Mouse (Mus musculus) limb, embryonic 13.5 days (tissue): Measurements from ENCODE around the gene Uspl1. TPM values are rescaled to one million over a fixed set of nuclear protein-coding genes. Genes with fewer than 3 reads are reported as not detected.

ENCODE experiments used
- ATAC-seq: fragments of 200-750 bp; cut with Nextera tagmentation; 2 replicates; pipeline ENCODE4 v1.8.0; 2017; ENCODE audit warnings: low read depth, moderate number of reproducible peaks, moderate TSS enrichment; ENCODE audit not compliant: low FRiP score
- H3K27ac ChIP-seq: fragments of 300-500 bp; sonication (generic); 2 replicates; pipeline ENCODE4 v1.5.1; 2015; ENCODE audit warnings: inconsistent platforms, mild to moderate bottlenecking, moderate library complexity
- H3K27me3 ChIP-seq: fragments of 300-500 bp; sonication (generic); 2 replicates; pipeline ENCODE4 v1.6.1; 2015; ENCODE audit warnings: mild to moderate bottlenecking, inconsistent platforms
- H3K36me3 ChIP-seq: fragments of 300-500 bp; sonication (generic); 2 replicates; pipeline ENCODE4 v1.6.1; 2015; ENCODE audit warnings: inconsistent platforms, mild to moderate bottlenecking, moderate library complexity
- H3K4me1 ChIP-seq: fragments of 300-500 bp; sonication (generic); 2 replicates; pipeline ENCODE4 v1.6.1; 2015; ENCODE audit warnings: inconsistent platforms
- H3K4me2 ChIP-seq: fragments of 300-500 bp; sonication (generic); replicated peaks from 2 replicates; pipeline ENCODE4 v1.6.1; 2015; ENCODE audit warnings: inconsistent platforms, mild to moderate bottlenecking, moderate library complexity
- H3K4me3 ChIP-seq: fragments of 300-500 bp; sonication (generic); 2 replicates; pipeline ENCODE4 v1.5.1; 2015; ENCODE audit warnings: moderate library complexity, mild to moderate bottlenecking, inconsistent platforms
- H3K9ac ChIP-seq: fragments of 300-500 bp; sonication (generic); 2 replicates; pipeline ENCODE4 v1.6.1; 2015; ENCODE audit warnings: mild to moderate bottlenecking, inconsistent platforms
- H3K9me3 ChIP-seq: fragments of 300-500 bp; sonication (generic); 2 replicates; pipeline ENCODE4 v1.6.1; 2016; ENCODE audit warnings: inconsistent platforms
- WGBS: fragments of 180-500 bp; shearing (Covaris S2); methylation state at CpG from one replicate; pipeline ENCODE4 v1.1.7; 2015; 5-methylcytosine and 5-hydroxymethylcytosine counted together
- polyA plus RNA-seq: library from polyadenylated mRNA; unstranded; fragments of >200 nt; fragmentation: Nextera tagmentation; extraction: Ambion mirVana; gene quantifications from 2 replicates; pipeline ENCODE4 v1.2.1, GENCODE M21; 2015

Uspl1 gene
- polyA plus RNA-seq, 1 experiment from 2014 or later = 59.5 TPM

DNA sequence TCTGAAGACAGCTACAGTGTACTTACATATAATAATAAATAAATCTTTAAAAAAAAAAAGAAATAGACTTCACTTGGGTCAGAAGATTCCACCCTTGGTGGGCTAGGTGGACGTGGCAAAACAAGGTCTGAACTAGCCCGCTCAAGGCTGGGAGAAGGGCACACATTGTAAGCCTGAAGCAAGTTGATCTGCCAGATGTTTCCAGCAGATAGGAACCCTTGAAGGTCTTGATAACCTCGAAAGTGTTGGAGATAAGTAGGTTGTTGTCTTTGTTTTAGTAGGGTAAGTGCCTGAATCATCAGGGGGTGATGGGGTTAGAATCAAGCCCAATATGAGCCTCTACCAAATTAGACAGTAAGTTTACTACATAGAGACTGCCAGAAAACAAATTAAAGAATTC lies 35.3 kb downstream of the Uspl1 start:
- ATAC-seq = no peak
- peaks cover 32% of the 10 kb centered on the region for H3K36me3 ChIP-seq
- H3K27ac ChIP-seq = no peak overlapping the region
- H3K9ac ChIP-seq = no peak overlapping the region
- no peak overlapping the region for H3K4me2 ChIP-seq
- no peaks in the 10 kb centered on the region for H3K9me3 ChIP-seq
- no peaks in the 10 kb centered on the region for H3K27me3 ChIP-seq
- WGBS = 90% methylated on average over 3 of the region's 3 CpGs
- H3K4me1 ChIP-seq = peaks cover 8% of the 10 kb centered on the region
- no peak overlapping the region for H3K4me3 ChIP-seq

DNA sequence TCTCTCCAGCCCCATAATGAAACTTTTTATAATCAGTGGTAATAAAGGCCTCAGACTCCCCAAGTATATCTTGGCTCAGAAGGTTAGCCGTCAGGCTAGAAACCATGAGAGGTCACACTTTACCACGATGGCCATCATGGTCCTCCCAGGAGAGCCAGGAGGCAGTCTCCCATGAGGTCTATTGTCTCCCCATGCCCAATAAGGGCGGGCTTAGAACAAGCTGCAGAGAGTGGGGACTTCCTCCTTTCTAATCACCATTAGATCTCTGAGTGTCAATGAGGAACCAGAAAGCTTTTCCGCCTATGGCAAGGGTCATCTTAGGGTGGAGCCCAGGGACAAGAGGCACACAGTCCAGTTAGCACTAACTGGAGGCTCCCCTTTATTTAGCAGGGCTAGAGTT lies 37.2 kb downstream of the Uspl1 start:
- Histone ChIP-seq H3K4me2 (no peak overlapping the region), H3K36me3 (peaks cover 14% of the 10 kb centered on the region), H3K4me3 (no peak overlapping the region), H3K9me3 (no peaks in the 10 kb centered on the region), H3K4me1 (peaks cover 21% of the 10 kb centered on the region), H3K27me3 (no peaks in the 10 kb centered on the region), H3K9ac (no peak overlapping the region), H3K27ac (no peak overlapping the region)
- 87% methylated on average over 4 of the region's 4 CpGs for WGBS
- no peak for ATAC-seq

DNA sequence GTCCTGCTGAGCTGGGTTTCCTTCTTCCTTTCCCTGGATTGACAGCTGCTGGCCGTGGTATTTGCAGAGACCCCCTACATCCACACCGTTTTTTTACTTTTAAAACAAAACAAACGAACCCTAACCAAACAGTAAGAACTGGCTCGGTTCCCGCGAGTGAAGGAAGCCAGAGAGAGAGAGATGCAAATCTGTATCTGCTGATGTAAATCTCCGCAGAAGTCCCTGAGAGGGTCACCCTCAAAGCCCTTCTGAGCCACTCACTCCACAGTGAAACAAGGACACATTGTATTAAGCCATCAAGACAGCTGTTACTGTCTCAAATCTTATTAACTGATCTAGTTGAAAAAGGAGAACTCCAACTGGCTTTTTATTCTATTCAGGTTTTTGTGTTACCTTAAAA lies 40.5 kb downstream of the Uspl1 start:
- H3K9ac ChIP-seq = no peak overlapping the region
- H3K9me3 ChIP-seq = no peaks in the 10 kb centered on the region
- 29% methylated on average over 7 of the region's 7 CpGs for WGBS
- H3K4me1 ChIP-seq = peaks cover 21% of the 10 kb centered on the region
- no peak overlapping the region for H3K4me2 ChIP-seq
- no peak for ATAC-seq
- H3K27ac ChIP-seq = no peak overlapping the region
- no peak overlapping the region for H3K4me3 ChIP-seq
- no peaks in the 10 kb centered on the region for H3K27me3 ChIP-seq
- H3K36me3 ChIP-seq = no peaks in the 10 kb centered on the region; the same call in 1 of the 2 replicates

DNA sequence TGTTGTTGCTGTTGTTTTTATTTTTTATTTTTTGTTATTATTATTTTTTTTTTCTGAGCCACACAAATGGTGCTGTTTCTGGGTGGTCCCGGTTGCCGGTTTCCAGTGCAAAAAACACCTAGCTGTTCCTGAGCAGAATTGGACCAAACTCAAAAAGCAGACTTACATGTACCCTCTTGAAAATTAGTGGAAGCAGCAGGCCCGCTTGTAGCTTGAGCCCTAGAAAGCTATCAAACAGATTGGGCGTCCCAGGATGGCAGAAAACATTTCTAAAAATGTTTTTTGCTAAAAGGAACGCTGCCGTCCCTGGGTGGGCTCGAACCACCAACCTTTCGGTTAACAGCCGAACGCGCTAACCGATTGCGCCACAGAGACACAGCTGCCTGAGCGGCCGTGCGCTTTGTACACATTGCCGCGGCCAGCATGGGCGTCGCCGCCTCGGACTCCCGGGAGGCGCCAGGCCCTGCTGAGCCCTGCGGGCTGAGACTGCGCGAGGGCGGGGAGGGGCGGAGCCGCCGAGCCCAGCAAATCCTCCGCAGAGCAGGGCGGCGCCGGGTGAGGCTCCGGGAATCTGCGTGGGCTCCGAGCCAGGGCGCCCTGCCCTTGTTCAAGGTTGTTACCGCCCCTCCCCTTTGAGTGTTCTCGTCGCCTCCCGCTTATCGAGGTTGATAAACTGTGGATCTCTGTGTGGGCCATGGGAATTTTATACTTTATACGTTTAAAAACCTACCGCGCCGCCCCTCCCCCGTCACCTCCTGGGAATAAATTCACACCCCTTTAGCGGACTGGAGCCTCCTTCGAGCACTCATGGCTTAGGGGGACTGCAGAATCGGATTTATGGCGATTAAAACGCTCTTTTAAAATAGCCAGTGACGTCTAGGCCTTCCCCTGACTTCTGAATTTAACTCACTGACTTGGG lies 44.8 kb downstream of the Uspl1 start:
- WGBS = 3% methylated on average over 55 of the region's 55 CpGs
- H3K4me1 ChIP-seq = peaks cover 25% of the 10 kb centered on the region
- ATAC-seq = peak; percentile 99
- H3K9me3 ChIP-seq = 0 out of 2 replicates have a peak, but pooled peaks cover 3% of the 10 kb centered on the region
- peak overlapping the region; percentile 56 for H3K4me2 ChIP-seq
- H3K36me3 ChIP-seq = no peaks in the 10 kb centered on the region
- peak overlapping the region; percentile 46 for H3K4me3 ChIP-seq
- H3K27me3 ChIP-seq = no peaks in the 10 kb centered on the region
- peak overlapping the region; percentile 56 for H3K9ac ChIP-seq
- peak overlapping the region; percentile 80 for H3K27ac ChIP-seq

DNA sequence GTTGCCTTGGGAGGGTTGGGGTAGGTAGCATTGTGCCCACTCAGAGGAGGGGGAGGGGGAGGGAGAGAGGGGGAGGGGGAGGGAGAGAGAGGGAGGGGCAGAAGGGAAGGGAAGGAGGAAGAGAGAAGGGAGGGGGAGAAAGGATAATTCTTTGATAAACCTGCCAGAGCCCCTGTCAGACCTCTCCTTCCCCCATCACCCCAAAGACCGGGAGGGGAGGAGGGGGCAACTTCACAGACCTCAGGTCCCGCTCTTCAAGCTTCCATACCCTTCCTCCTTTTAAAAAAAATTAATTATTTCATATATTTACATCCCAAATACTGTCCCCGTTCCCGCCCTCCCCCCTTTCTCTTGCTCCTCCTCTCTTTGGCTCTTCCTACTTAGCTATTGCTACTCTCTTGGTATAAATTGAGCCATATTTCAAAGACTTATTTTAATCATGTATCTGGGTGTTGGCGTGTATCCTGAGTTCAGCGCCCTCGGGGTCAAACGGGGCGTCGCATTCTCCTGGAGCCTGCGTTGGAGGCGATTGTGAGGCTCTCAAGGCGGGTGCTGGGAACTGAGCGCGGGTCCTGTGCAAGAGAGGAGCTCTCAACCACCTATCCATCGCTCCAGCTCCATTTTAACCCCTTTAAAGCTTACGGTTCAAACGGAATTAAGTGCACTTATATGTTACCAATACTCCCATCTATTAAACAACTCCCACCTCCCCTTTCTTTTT lies 45.6 kb downstream of the Uspl1 start:
- Histone ChIP-seq H3K4me1 (peaks cover 17% of the 10 kb centered on the region), H3K27ac (peak overlapping the region; percentile 80; the same call in 1 of the 2 replicates), H3K9ac (peak overlapping the region; percentile 56; the same call in 1 of the 2 replicates), H3K27me3 (no peaks in the 10 kb centered on the region), H3K4me3 (peak overlapping the region; percentile 46), H3K36me3 (no peaks in the 10 kb centered on the region), H3K4me2 (peak overlapping the region; percentile 56), H3K9me3 (0 out of 2 replicates have a peak, but pooled peaks cover 3% of the 10 kb centered on the region)
- ATAC-seq = no peak
- 78% methylated on average over 18 of the region's 18 CpGs for WGBS

DNA sequence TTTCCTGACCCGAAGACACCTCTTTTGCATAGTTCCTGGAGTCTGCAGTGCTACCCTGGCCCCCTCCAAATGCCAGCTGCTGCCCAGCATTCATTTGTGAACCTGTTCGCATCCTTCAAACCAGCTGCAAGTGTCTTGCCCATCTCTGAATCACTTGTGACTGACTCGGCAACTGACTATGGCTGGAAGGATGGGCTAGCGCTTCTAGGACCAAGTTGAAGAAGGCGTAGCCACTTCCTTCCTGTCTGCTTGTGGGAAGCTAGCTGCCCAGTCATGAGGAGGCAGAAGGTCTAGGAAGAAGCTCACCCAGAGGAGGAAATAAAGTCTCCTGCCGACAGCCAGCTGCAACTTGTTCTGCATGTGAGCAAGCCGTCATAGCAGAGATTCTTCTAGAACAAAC lies 50.9 kb downstream of the Uspl1 start:
- WGBS = 87% methylated on average over 7 of the region's 7 CpGs
- no peak overlapping the region for H3K9ac ChIP-seq
- no peak for ATAC-seq

DNA sequence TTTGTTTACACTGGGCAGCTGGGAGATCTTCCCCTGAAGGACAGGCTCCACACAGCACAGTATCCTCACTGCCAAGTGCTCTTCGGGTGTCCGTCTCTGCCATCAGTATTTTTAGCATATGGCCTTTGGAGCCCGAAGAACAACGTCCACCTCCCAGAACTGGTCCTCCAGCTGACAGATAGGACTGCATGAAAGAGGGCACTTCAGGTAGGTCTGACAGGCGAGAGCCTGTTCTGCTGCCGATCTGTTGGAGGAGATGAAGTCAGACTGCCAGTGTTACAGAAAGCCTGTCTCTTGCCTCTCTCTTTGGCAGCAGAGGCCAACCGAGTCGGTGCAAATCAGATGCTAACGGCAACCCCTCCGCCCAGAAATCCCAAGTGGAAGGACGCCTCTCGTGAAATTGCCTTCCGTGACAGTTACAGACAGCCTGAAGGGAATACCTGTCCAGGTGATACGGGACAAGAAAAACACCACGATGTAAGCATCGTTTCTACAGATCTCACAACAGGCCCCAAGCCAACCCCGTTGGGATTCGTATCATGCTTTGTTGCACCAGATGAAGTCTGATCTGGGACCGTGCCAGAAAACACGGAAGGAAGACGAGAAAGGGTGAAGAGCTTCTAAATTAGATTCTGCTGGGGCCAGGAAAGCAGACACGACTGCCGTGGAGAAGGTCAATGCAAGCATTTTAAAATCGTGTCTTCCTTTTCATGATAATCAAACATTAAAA lies 53.2 kb downstream of the Uspl1 start:
- Histone ChIP-seq H3K27ac (no peak overlapping the region), H3K27me3 (no peaks in the 10 kb centered on the region), H3K9me3 (peaks cover 6% of the 10 kb centered on the region; the same call in 1 of the 2 replicates), H3K36me3 (no peaks in the 10 kb centered on the region), H3K9ac (no peak overlapping the region), H3K4me3 (no peak overlapping the region), H3K4me1 (peaks cover 7% of the 10 kb centered on the region; the same call in 1 of the 2 replicates), H3K4me2 (no peak overlapping the region)
- WGBS = 83% methylated on average over 24 of the region's 24 CpGs
- no peak for ATAC-seq

More for the DNA sequence above, 50.9 kb downstream of the Uspl1 start:
- Histone ChIP-seq H3K4me3 (no peak overlapping the region), H3K27me3 (no peaks in the 10 kb centered on the region), H3K4me2 (no peak overlapping the region), H3K27ac (no peak overlapping the region), H3K9me3 (0 out of 2 replicates have a peak, but pooled peaks cover 3% of the 10 kb centered on the region), H3K4me1 (peaks cover 7% of the 10 kb centered on the region; the same call in 1 of the 2 replicates), H3K36me3 (no peaks in the 10 kb centered on the region)

DNA sequence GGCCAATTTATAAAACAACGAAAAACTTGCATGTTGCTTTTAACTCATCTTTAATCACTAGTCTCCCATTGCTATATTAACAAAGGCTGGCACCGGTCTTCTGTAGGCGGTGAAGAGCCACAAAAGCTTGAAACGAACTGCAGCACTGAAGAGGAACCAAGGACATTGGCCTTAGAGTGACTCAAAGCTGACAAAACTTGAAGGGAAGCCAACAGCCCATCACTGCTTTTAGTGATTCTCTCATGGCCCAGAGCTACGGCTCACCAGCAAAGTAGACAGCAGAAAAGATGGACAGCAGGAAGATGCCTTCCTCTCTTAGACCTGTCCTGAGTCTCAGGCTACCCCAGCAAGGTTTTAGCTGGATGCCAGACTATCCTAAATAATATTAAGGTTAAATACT lies 58.3 kb downstream of the Uspl1 start:
- Histone ChIP-seq H3K9me3 (peaks cover 6% of the 10 kb centered on the region; the same call in 1 of the 2 replicates), H3K27me3 (no peaks in the 10 kb centered on the region), H3K4me1 (peaks cover 8% of the 10 kb centered on the region), H3K4me3 (no peak overlapping the region), H3K9ac (no peak overlapping the region), H3K4me2 (no peak overlapping the region), H3K27ac (no peak overlapping the region), H3K36me3 (no peaks in the 10 kb centered on the region)
- WGBS = 95% methylated on average over 5 of the region's 5 CpGs
- no peak for ATAC-seq

DNA sequence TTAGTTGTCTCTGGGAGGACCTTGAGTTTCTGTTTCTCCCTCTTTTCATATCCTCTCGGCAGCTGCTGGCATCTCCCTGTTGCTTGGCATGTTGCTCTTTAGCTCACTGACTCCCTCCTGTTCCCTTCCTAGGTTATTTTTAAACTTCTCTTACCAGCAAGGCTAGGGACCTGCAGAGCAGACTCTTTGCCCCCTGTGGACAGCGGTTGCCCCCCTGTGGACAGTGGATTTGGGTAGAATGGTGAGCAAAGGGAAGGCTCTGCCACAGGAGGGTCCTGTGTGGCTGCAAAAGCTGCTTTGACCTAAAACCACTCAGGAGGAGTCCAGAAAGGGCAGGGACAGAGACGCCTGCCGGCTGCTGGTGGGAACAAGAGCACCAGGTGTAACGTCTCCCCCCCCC lies 58.9 kb downstream of the Uspl1 start:
- Histone ChIP-seq H3K27ac (no peak overlapping the region), H3K27me3 (no peaks in the 10 kb centered on the region), H3K4me2 (no peak overlapping the region), H3K9ac (no peak overlapping the region), H3K4me1 (peaks cover 11% of the 10 kb centered on the region), H3K9me3 (peaks cover 6% of the 10 kb centered on the region; the same call in 1 of the 2 replicates), H3K4me3 (no peak overlapping the region), H3K36me3 (no peaks in the 10 kb centered on the region)
- 42% methylated on average over 5 of the region's 5 CpGs for WGBS
- ATAC-seq = no peak

DNA sequence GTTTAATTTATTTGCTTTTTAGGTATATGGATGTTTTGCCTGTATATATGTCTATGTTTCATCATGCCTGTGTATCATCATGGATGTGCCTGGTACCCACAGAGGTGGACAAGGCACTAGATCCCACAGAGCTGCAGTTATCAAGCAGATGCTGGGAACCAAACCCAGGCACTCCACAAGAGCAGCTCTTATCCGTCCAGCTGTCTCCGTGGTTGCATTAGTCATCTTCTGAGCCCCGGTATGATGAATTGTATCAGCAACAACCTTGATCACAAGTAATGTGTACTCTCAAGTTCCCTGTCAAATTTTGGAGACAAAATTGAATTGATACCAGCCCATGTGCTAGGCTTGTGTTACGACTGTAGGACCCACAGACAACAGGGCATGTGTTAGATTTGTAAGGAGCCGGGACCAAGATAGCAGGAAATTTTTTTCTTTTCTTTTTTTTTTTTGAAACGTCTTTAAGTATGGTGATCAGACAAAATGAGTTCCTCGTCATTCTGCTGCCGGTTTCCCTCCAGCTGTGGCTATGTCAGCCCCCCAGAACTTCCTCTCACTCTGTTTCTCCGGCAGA lies 61.3 kb downstream of the Uspl1 start:
- H3K4me1 ChIP-seq = peaks cover 11% of the 10 kb centered on the region
- H3K9ac ChIP-seq = peak overlapping the region; percentile 46; the same call in 1 of the 2 replicates
- no peak for ATAC-seq
- H3K27me3 ChIP-seq = no peaks in the 10 kb centered on the region
- H3K36me3 ChIP-seq = no peaks in the 10 kb centered on the region
- peaks cover 6% of the 10 kb centered on the region; the same call in 1 of the 2 replicates for H3K9me3 ChIP-seq
- peak overlapping the region; percentile 58 for H3K4me2 ChIP-seq
- H3K27ac ChIP-seq = no peak overlapping the region
- peak overlapping the region; percentile 21 for H3K4me3 ChIP-seq
- 42% methylated on average over 9 of the region's 9 CpGs for WGBS

DNA sequence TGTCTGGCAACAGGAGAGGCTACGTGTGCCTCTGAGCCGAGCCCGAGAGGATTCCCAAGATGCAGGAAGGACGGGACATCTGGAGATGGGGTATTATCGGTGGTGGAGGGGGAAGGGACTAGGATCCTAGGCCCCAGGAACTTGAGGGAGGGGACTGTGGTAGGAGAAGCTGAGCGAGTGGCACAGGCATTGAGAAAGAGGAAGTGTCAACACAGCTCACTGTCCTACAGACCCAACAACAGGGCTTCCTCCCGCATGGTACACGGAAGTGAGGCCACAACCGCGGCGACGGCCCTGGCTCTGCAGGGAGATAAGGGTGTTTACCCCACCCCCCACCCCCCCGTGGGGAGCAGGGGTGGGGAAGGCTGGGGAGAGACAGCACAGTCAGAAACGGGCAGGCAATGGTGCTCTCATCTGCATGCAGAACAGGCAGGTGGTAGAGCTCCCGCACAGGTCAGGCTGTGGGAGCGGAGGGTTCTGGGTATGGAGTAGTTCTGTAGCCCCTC lies 61.9 kb downstream of the Uspl1 start:
- WGBS = 11% methylated on average over 16 of the region's 16 CpGs
- H3K4me2 ChIP-seq = peak overlapping the region; percentile 58
- no peak overlapping the region for H3K27ac ChIP-seq
- peak; percentile 61 for ATAC-seq
- H3K36me3 ChIP-seq = no peaks in the 10 kb centered on the region
- peaks cover 4% of the 10 kb centered on the region; the same call in 1 of the 2 replicates for H3K9me3 ChIP-seq
- H3K27me3 ChIP-seq = no peaks in the 10 kb centered on the region
- H3K4me1 ChIP-seq = peaks cover 11% of the 10 kb centered on the region
- H3K4me3 ChIP-seq = peak overlapping the region; percentile 21
- H3K9ac ChIP-seq = peak overlapping the region; percentile 46; the same call in 1 of the 2 replicates
